Mouse (Mus musculus) megakaryocyte, adult 5-6 weeks (primary cell): ENCODE results near the gene Olfr834. TPM values are rescaled to one million over a fixed set of nuclear protein-coding genes. Genes with fewer than 3 reads are reported as not detected.

ENCODE experiments used
- ATAC-seq: 2 replicates; pipeline ENCODE4 v1.8.0; 2016; ENCODE audit warnings: mild to moderate bottlenecking, inconsistent platforms; ENCODE audit not compliant: poor library complexity, severe bottlenecking
- total RNA-seq, 2 experiments: library from RNA; stranded (forward) in 1 of 2; stranded (reverse) in 1 of 2; fragments of 153-499, 151-499 nt in 1 of 2; fragments of 221-1000, 200-1000 nt in 1 of 2; gene quantifications; 2 replicates each; pipeline versions ENCODE4 v1.2.3 to v1.2.4; 2015 to 2017

Olfr834 gene
- not detected in 2 replicates for total RNA-seq (2015)
- total RNA-seq (2017): not detected in 2 replicates

DNA sequence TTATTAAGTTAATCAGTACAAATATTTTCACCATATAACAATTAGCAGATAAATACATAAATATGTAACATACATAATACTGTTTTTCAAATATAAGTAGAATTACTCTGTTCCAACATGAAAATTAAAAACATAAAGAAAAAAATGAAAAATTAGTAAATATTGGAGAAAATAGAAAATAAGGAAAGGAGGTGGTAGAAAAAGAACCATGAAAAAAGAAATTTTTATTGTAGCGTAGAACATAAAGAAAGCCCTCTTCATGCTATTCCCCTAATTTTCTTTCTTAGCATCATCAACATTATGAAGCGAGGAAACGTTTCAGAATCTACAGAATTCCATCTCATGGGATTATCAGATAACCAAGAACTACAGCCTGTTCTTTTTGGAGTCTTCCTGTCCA lies at the start of gene Olfr834:
TSS of gene Olfr834 (plus strand) at position 301 of the 400 bp plus-strand sequence.
- no peak for ATAC-seq

DNA sequence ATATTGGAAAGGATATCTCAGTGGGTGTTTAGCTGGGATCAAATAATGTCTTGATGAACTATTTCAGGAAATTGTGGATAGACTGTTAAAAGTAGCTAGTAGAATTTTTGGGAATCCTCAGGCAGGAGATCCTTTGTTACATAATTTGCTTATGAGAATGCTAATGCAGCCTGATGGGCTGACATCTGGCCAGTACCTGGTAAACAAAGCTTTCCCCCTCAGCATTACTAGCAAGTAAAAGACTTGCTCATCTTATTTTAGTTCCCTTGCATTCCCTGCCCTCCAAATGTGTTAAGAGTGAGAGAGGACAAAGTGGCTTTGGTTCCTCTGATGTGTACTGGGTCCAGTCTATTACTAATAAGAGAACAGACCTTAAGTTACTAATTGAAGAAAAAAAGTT lies 25.8 kb upstream of the Olfr834 start:
- ATAC-seq: no peak

GRCm38 (mm10) chr9:19032435-19032834 lies 44.6 kb downstream of the Olfr834 start, which contains the start of gene Olfr835:
Gene Olfr835, plus strand, starts transcription at chr9:19032735.
- ATAC-seq: no peak

Other genes with a start within 250 kb of the Olfr834 start
- not detected in 2 replicates for gene Olfr24, start 224.0 kb upstream of the Olfr834 start, total RNA-seq (2015)
- not detected in 2 replicates for gene Olfr24, start 224.0 kb upstream of the Olfr834 start, total RNA-seq (2017)
- gene Olfr828, start 168.5 kb upstream of the Olfr834 start, total RNA-seq (2015): not detected in 2 replicates
- not detected in 2 replicates for gene Olfr828, start 168.5 kb upstream of the Olfr834 start, total RNA-seq (2017)
- not detected in 2 replicates for gene Olfr829, start 133.1 kb upstream of the Olfr834 start, total RNA-seq (2015)
- gene Olfr829, start 133.1 kb upstream of the Olfr834 start, total RNA-seq (2017): not detected in 2 replicates
- gene Olfr830, start 113.3 kb upstream of the Olfr834 start, total RNA-seq (2015): not detected in 2 replicates
- gene Olfr830, start 113.3 kb upstream of the Olfr834 start, total RNA-seq (2017): not detected in 2 replicates
- gene Olfr832, start 50.9 kb upstream of the Olfr834 start, total RNA-seq (2015): not detected in 2 replicates
- gene Olfr832, start 50.9 kb upstream of the Olfr834 start, total RNA-seq (2017): not detected in 2 replicates
- gene Olfr835, start 44.7 kb downstream of the Olfr834 start, total RNA-seq (2015): not detected in 2 replicates
- not detected in 2 replicates for gene Olfr835, start 44.7 kb downstream of the Olfr834 start, total RNA-seq (2017)
- not detected in 2 replicates for gene Olfr836, start 132.4 kb downstream of the Olfr834 start, total RNA-seq (2015)
- not detected in 2 replicates for gene Olfr836, start 132.4 kb downstream of the Olfr834 start, total RNA-seq (2017)
- gene Olfr837, start 148.3 kb downstream of the Olfr834 start, total RNA-seq (2015): not detected in 2 replicates
- gene Olfr837, start 148.3 kb downstream of the Olfr834 start, total RNA-seq (2017): not detected in 2 replicates
- gene Olfr839-ps1, start 189.3 kb downstream of the Olfr834 start, total RNA-seq (2015): not detected in 2 replicates
- gene Olfr839-ps1, start 189.3 kb downstream of the Olfr834 start, total RNA-seq (2017): not detected in 2 replicates